Mouse (Mus musculus) T-helper 17 cell (primary cell): ENCODE results near the gene 2610318N02Rik.
"Not testable (repeated sequence)": the region's sequence is repeated elsewhere in the genome, so short reads cannot be mapped to it uniquely, and the experiment has no call there.

Experiments used
- in situ Hi-C, 2 experiments: fragments of 300-600 bp; cut with MboI, MseI; formaldehyde crosslinking; loops; 1 replicate in 1 of 2; 2 replicates in 1 of 2; pipeline ENCODE4 v1.15.1; 2025; ENCODE audit warnings: high pct_unique_total_duplicates in 2 of 2

2610318N02Rik gene

GRCm38 (mm10) chr16:17124871-17125520, at the start of gene 2610318N02Rik:
2610318N02Rik (minus strand) TSS chr16:17125167.
- in situ Hi-C loops = no loop called here

- in situ Hi-C loops = no loop called here
These were observed 43.1 kb upstream of the 2610318N02Rik start for GRCm38 (mm10) chr16:17168049-17168448.

- in situ Hi-C loops = no loop called here
These were observed 42.2 kb upstream of the 2610318N02Rik start for GRCm38 (mm10) chr16:17167179-17167578.

GRCm38 (mm10) chr16:17165478-17165877, 40.5 kb upstream of the 2610318N02Rik start:
- in situ Hi-C loops = not testable (repeated sequence)

- in situ Hi-C loops = loop anchor here in 1 of 2 experiments (5.0 kb wide), 1 partner anchor 43 kb away; no protein-coding TSS in a partner anchor
These were observed 29.4 kb upstream of the 2610318N02Rik start for GRCm38 (mm10) chr16:17154346-17154745.

- in situ Hi-C loops = loop anchor here in 1 of 2 experiments (5.0 kb wide), 1 partner anchor 45 kb away; no protein-coding TSS in a partner anchor
These were observed 26.9 kb upstream of the 2610318N02Rik start for GRCm38 (mm10) chr16:17151874-17152273.

- in situ Hi-C loops = loop anchor here in 1 of 2 experiments (5.0 kb wide), 1 partner anchor 47 kb away; no protein-coding TSS in a partner anchor
These were observed 25.7 kb upstream of the 2610318N02Rik start for GRCm38 (mm10) chr16:17150520-17151258.

- in situ Hi-C loops = loop anchor here in 1 of 2 experiments (5.0 kb wide), 1 partner anchor 54 kb away; the partner anchor contains the start of gene Ube2l3
These were observed 23.1 kb upstream of the 2610318N02Rik start for GRCm38 (mm10) chr16:17148084-17148483.

GRCm38 (mm10) chr16:17147391-17147929, 22.5 kb upstream of the 2610318N02Rik start:
- in situ Hi-C loops = loop anchor here in 1 of 2 experiments (5.0 kb wide), 1 partner anchor 55 kb away; the partner anchor contains the start of gene Ube2l3

- in situ Hi-C loops = loop anchor here in 1 of 2 experiments (5.0 kb wide), 1 partner anchor 55 kb away; the partner anchor contains the start of gene Ube2l3
These were observed 21.8 kb upstream of the 2610318N02Rik start, which contains the start of gene Ccdc116 for GRCm38 (mm10) chr16:17146772-17147235. Ccdc116 (minus strand) TSS chr16:17147229.

GRCm38 (mm10) chr16:17144339-17144738, 19.4 kb upstream of the 2610318N02Rik start, which contains the start of gene Ydjc:
Ydjc (plus strand) TSS chr16:17144621.
- in situ Hi-C loops = no loop called here

- in situ Hi-C loops = loop anchor here (5.0 to 10.0 kb wide), 3 partner anchors 35 to 397 kb away; partner anchors contain the start of gene Thap7 (in 1 of the 2)
These were observed 12.4 kb upstream of the 2610318N02Rik start for GRCm38 (mm10) chr16:17137355-17137754.

- in situ Hi-C loops = loop anchor here in 1 of 2 experiments (10.0 kb wide), 1 partner anchor 402 kb away; the partner anchor contains the start of gene Thap7
These were observed 7.9 kb upstream of the 2610318N02Rik start for GRCm38 (mm10) chr16:17132906-17133200.

- in situ Hi-C loops = loop anchor here in 1 of 2 experiments (10.0 kb wide), 1 partner anchor 403 kb away; the partner anchor contains the start of gene Thap7
These were observed 7.3 kb upstream of the 2610318N02Rik start, which contains the start of gene Sdf2l1 for GRCm38 (mm10) chr16:17132089-17132905. Sdf2l1 (minus strand) TSS chr16:17132383.

GRCm38 (mm10) chr16:17131191-17132088, 6.5 kb upstream of the 2610318N02Rik start:
- in situ Hi-C loops = loop anchor here in 1 of 2 experiments (10.0 kb wide), 1 partner anchor 403 kb away; the partner anchor contains the start of gene Thap7

GRCm38 (mm10) chr16:17127292-17127691, 2.3 kb upstream of the 2610318N02Rik start:
- in situ Hi-C loops = no loop called here

GRCm38 (mm10) chr16:17124119-17124870, 672 bp downstream of the 2610318N02Rik start:
- in situ Hi-C loops = no loop called here

- in situ Hi-C loops = no loop called here
These were observed 3.4 kb downstream of the 2610318N02Rik start for GRCm38 (mm10) chr16:17121569-17121968.
